Mouse (Mus musculus) kidney, postnatal 0 days (tissue): ENCODE measurements around the gene B4galt3. TPM values are rescaled to one million over a fixed set of nuclear protein-coding genes. Genes with fewer than 3 reads are reported as not detected.

Experiments
- ATAC-seq: fragments of 200-750 bp; cut with Nextera tagmentation; replicated peaks from 2 replicates; pipeline ENCODE4 v1.8.0; 2017; ENCODE audit warnings: low read depth, moderate number of reproducible peaks, moderate TSS enrichment, moderate library complexity; ENCODE audit not compliant: low FRiP score
- DNase-seq: peaks from one replicate; pipeline ENCODE4 v3.0.0-alpha.2; 2016; ENCODE audit warnings: low spot score
- H3K27ac ChIP-seq: fragments of 300-500 bp; sonication (generic); 2 replicates; pipeline ENCODE4 v1.5.1; 2014; ENCODE audit warnings: mild to moderate bottlenecking
- H3K27me3 ChIP-seq: fragments of 300-500 bp; sonication (generic); 2 replicates; pipeline ENCODE4 v1.6.1; 2014; ENCODE audit warnings: low read length, mixed read lengths; ENCODE audit not compliant: insufficient read depth
- H3K36me3 ChIP-seq: fragments of 300-500 bp; sonication (generic); 2 replicates; pipeline ENCODE4 v1.6.1; 2014; ENCODE audit warnings: low read length, mixed read lengths; ENCODE audit not compliant: insufficient read depth
- H3K4me1 ChIP-seq: fragments of 300-500 bp; sonication (generic); replicated peaks from 2 replicates; pipeline ENCODE4 v1.6.1; 2014; ENCODE audit warnings: antibody characterized with exemption, low read length, mixed read lengths; ENCODE audit not compliant: insufficient read depth
- H3K4me2 ChIP-seq: fragments of 300-500 bp; sonication (generic); 2 replicates; pipeline ENCODE4 v1.6.1; 2014; ENCODE audit warnings: mild to moderate bottlenecking, low read length, moderate library complexity, mixed read lengths
- H3K4me3 ChIP-seq: fragments of 300-500 bp; sonication (generic); replicated peaks from 2 replicates; pipeline ENCODE4 v1.5.1; 2014; ENCODE audit warnings: low read depth, low read length
- H3K9ac ChIP-seq: fragments of 300-500 bp; sonication (generic); 2 replicates; pipeline ENCODE4 v1.6.1; 2014; ENCODE audit warnings: low read depth, low read length
- H3K9me3 ChIP-seq: fragments of 300-500 bp; sonication (generic); replicated peaks from 2 replicates; pipeline ENCODE4 v1.6.1; 2016; ENCODE audit warnings: low read length, inconsistent platforms, mixed read lengths
- CTCF ChIP-seq: IDR thresholded peaks from 2 replicates; pipeline ENCODE4 v1.5.1; 2016; ENCODE audit warnings: antibody characterized with exemption, low read depth, mild to moderate bottlenecking, moderate library complexity
- WGBS: fragments of 180-500 bp; shearing (Covaris S2); extraction: QIAGEN DNeasy Blood & Tissue Kit; methylation state at CpG from one replicate; pipeline ENCODE4 v1.1.7; 2014; 5-methylcytosine and 5-hydroxymethylcytosine counted together
- polyA plus RNA-seq: library from polyadenylated mRNA; unstranded; fragments of >200 nt; fragmentation: Nextera tagmentation; extraction: Ambion mirVana; gene quantifications from 2 replicates; pipeline ENCODE4 v1.2.1, GENCODE M21; 2015

The B4galt3 gene
- polyA plus RNA-seq, 1 experiment from 2014 or later = 63.9 TPM

GRCm38 (mm10) chr1:171251594-171252324 lies 18.4 kb upstream of the B4galt3 start:
- H3K27ac ChIP-seq = peak overlapping the region; percentile 86
- H3K36me3 ChIP-seq = no peaks in the 10 kb centered on the region
- peak; percentile 68 for DNase-seq
- no peaks in the 10 kb centered on the region for H3K9me3 ChIP-seq
- no peaks in the 10 kb centered on the region for H3K27me3 ChIP-seq
- H3K4me3 ChIP-seq = peak overlapping the region; percentile 33
- H3K9ac ChIP-seq = peak overlapping the region; percentile 60
- H3K4me2 ChIP-seq = peak overlapping the region; percentile 75
- 0 out of 2 replicates have a peak, but pooled peaks have one; percentile 9 for ATAC-seq
- 4% methylated on average over 13 of the region's 13 CpGs for WGBS
- peaks cover 30% of the 10 kb centered on the region for H3K4me1 ChIP-seq
- no peak for TF ChIP-seq CTCF

DNA sequence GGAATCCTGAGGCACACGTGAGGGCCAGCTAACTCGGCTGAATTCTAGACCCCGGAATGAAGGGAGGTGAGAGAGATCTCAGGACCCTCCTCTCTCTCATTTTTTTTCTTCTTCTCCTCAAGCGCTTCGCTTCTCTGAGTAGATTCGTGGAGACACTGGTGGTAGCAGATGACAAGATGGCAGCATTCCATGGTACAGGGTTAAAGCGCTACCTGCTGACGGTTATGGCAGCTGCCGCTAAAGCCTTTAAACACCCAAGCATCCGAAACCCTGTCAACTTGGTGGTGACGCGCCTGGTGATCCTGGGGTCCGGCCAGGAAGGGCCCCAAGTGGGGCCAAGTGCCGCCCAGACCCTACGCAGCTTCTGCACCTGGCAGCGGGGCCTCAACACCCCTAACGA lies 17.7 kb upstream of the B4galt3 start:
- Histone ChIP-seq H3K9ac (peak overlapping the region; percentile 60), H3K27me3 (no peaks in the 10 kb centered on the region), H3K4me3 (0 out of 2 replicates have a peak overlapping the region, but pooled peaks have one; percentile 33), H3K27ac (peak overlapping the region; percentile 86), H3K4me1 (peaks cover 29% of the 10 kb centered on the region), H3K4me2 (peak overlapping the region; percentile 75), H3K36me3 (no peaks in the 10 kb centered on the region), H3K9me3 (no peaks in the 10 kb centered on the region)
- no peak for ATAC-seq
- DNase-seq = no peak
- TF ChIP-seq CTCF = no peak
- WGBS = 46% methylated on average over 17 of the region's 17 CpGs

DNA sequence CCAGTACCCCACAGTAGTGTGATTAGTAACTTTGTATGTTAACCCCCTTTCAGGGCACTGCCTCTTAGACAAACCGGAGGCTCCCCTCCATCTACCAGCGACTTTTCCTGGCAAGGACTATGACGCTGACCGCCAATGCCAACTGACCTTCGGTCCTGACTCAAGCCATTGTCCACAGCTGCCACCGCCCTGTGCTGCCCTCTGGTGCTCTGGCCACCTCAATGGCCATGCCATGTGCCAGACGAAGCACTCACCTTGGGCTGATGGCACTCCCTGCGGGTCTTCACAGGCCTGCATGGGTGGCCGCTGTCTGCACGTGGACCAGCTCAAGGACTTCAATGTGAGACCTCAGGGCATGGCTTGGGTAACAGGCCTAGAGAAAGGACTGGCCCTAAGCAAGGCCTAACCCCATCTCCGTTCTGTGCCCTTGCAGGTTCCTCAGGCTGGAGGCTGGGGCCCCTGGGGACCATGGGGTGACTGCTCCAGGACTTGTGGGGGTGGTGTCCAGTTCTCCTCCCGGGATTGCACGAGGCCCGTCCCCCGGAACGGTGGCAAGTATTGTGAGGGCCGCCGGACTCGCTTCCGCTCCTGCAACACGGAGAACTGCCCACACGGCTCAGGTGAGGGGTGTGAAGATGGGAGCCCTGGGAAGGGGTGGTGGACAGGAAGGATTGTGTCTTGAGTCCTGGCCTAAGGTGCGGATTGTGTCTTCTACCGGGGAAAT lies 13.9 kb upstream of the B4galt3 start:
- Histone ChIP-seq H3K36me3 (0 out of 2 replicates have a peak, but pooled peaks cover 6% of the 10 kb centered on the region), H3K27ac (no peak overlapping the region), H3K9ac (no peak overlapping the region), H3K9me3 (no peaks in the 10 kb centered on the region), H3K4me2 (no peak overlapping the region), H3K4me1 (peaks cover 13% of the 10 kb centered on the region), H3K4me3 (no peak overlapping the region), H3K27me3 (no peaks in the 10 kb centered on the region)
- no peak for ATAC-seq
- 86% methylated on average over 24 of the region's 24 CpGs for WGBS
- no peak for TF ChIP-seq CTCF
- DNase-seq = no peak

DNA sequence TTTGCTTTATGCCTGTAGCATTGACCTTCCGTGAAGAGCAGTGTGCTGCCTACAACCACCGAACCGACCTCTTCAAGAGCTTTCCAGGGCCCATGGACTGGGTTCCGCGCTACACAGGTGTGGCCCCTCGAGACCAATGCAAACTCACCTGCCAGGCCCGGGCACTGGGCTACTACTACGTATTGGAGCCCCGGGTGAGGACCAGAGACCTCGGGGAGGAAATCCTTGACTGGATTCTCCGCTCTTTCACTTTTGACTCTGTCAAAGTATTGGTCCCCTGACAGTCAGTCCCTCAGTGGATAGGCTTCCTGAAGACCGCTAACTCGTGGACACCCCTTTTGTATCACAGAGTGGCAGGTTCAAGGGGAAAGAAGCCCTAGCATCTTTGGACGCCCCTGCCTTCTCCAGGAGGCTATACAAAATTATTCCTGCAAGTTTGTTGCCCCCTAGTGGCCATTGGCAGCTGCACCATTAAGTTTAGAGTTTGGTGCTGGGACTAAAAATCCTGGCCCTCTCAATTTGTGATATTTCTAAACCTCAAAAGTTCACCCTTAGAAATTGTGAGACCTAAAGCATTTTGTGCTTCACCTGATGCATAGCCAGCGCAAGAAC lies 13.1 kb upstream of the B4galt3 start:
- DNase-seq = peak; percentile 86
- no peak for ATAC-seq
- H3K36me3 ChIP-seq = 0 out of 2 replicates have a peak, but pooled peaks cover 6% of the 10 kb centered on the region
- H3K4me2 ChIP-seq = no peak overlapping the region
- no peaks in the 10 kb centered on the region for H3K9me3 ChIP-seq
- no peak overlapping the region for H3K27ac ChIP-seq
- TF ChIP-seq CTCF = peak; percentile 88
- WGBS = 71% methylated on average over 15 of the region's 15 CpGs
- no peak overlapping the region for H3K9ac ChIP-seq
- H3K27me3 ChIP-seq = no peaks in the 10 kb centered on the region
- peaks cover 10% of the 10 kb centered on the region for H3K4me1 ChIP-seq
- H3K4me3 ChIP-seq = no peak overlapping the region

DNA sequence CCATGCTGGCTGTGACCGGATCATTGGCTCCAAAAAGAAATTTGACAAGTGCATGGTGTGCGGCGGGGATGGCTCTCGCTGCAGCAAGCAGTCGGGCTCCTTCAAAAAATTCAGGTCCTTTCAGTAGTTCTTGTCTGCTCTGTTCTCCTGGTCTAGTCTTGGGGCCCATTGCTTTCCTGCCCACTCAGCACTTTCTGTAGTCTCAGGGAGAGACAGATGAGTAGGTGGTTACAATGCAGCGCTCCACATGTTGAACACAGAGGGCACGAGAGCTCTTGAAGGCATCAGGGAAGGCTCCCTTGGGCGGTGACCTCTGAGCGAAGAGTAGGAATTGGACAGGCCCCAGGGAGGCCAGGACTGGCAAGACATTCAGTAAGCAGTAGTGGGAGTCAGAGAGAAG lies 12.3 kb upstream of the B4galt3 start:
- H3K27ac ChIP-seq = no peak overlapping the region
- H3K36me3 ChIP-seq = 0 out of 2 replicates have a peak, but pooled peaks cover 6% of the 10 kb centered on the region
- H3K9me3 ChIP-seq = no peaks in the 10 kb centered on the region
- no peaks in the 10 kb centered on the region for H3K27me3 ChIP-seq
- DNase-seq = no peak
- H3K9ac ChIP-seq = no peak overlapping the region
- H3K4me1 ChIP-seq = peaks cover 7% of the 10 kb centered on the region
- no peak overlapping the region for H3K4me3 ChIP-seq
- no peak overlapping the region for H3K4me2 ChIP-seq
- no peak for ATAC-seq
- no peak for TF ChIP-seq CTCF
- 91% methylated on average over 9 of the region's 9 CpGs for WGBS

- ATAC-seq = no peak
- no peak for DNase-seq
- Histone ChIP-seq H3K27me3 (no peaks in the 10 kb centered on the region), H3K4me1 (peaks cover 11% of the 10 kb centered on the region), H3K9me3 (no peaks in the 10 kb centered on the region), H3K36me3 (0 out of 2 replicates have a peak, but pooled peaks cover 6% of the 10 kb centered on the region), H3K9ac (no peak overlapping the region), H3K4me3 (no peak overlapping the region), H3K4me2 (no peak overlapping the region), H3K27ac (no peak overlapping the region)
- no peak for TF ChIP-seq CTCF
- 83% methylated on average over 17 of the region's 17 CpGs for WGBS
Measured at GRCm38 (mm10) chr1:171258921-171259320, 11.2 kb upstream of the B4galt3 start.
